Mouse (Mus musculus) lung, embryonic 16.5 days (tissue): Measurements from ENCODE around the gene Cbx6. TPM values are rescaled to one million over a fixed set of nuclear protein-coding genes. Genes with fewer than 3 reads are reported as not detected.

Experiments used
- ATAC-seq: fragments of 200-750 bp; cut with Nextera tagmentation; 2 replicates; pipeline ENCODE4 v1.8.0; 2017; ENCODE audit warnings: low read depth, mild to moderate bottlenecking, moderate library complexity
- H3K27ac ChIP-seq: fragments of 300-500 bp; sonication (generic); 2 replicates; pipeline ENCODE4 v1.5.1; 2014; ENCODE audit warnings: mild to moderate bottlenecking, control low read depth, low read length
- H3K27me3 ChIP-seq: fragments of 300-500 bp; sonication (generic); 2 replicates; pipeline ENCODE4 v1.6.1; 2014; ENCODE audit warnings: low read depth, low read length, mixed read lengths; ENCODE audit not compliant: control insufficient read depth, insufficient read depth
- H3K36me3 ChIP-seq: fragments of 300-500 bp; sonication (generic); 2 replicates; pipeline ENCODE4 v1.6.1; 2014; ENCODE audit warnings: low read length; ENCODE audit not compliant: control insufficient read depth, insufficient read depth
- H3K4me1 ChIP-seq: fragments of 300-500 bp; sonication (generic); replicated peaks from 2 replicates; pipeline ENCODE4 v1.6.1; 2014; ENCODE audit warnings: low read length, mixed read lengths; ENCODE audit not compliant: control insufficient read depth, insufficient read depth
- H3K4me2 ChIP-seq: fragments of 300-500 bp; sonication (generic); 2 replicates; pipeline ENCODE4 v1.6.1; 2014; ENCODE audit warnings: low read depth, low read length, control low read depth
- H3K4me3 ChIP-seq: fragments of 300-500 bp; sonication (generic); 2 replicates; pipeline ENCODE4 v1.5.1; 2014; ENCODE audit warnings: mild to moderate bottlenecking, low read length, control low read depth
- H3K9ac ChIP-seq: fragments of 300-500 bp; sonication (generic); 2 replicates; pipeline ENCODE4 v1.6.1; 2014; ENCODE audit warnings: low read length, control low read depth
- H3K9me3 ChIP-seq: fragments of 300-500 bp; sonication (generic); 2 replicates; pipeline ENCODE4 v1.6.1; 2016; ENCODE audit warnings: low read length; ENCODE audit not compliant: control insufficient read depth
- WGBS: fragments of 180-500 bp; shearing (Covaris S2); extraction: QIAGEN DNeasy Blood & Tissue Kit; methylation state at CpG from one replicate; pipeline ENCODE4 v1.1.7; 2014; 5-methylcytosine and 5-hydroxymethylcytosine counted together
- polyA plus RNA-seq: library from polyadenylated mRNA; unstranded; fragments of >200 nt; fragmentation: Nextera tagmentation; extraction: Ambion mirVana; gene quantifications from 2 replicates; pipeline ENCODE4 v1.2.1, GENCODE M21; 2015

The Cbx6 gene
- polyA plus RNA-seq, 1 experiment from 2014 or later, result 73.5 TPM

- peaks cover 2% of the 10 kb centered on the region; the same call in 1 of the 2 replicates for H3K9me3 ChIP-seq
- H3K4me2 ChIP-seq, result no peak overlapping the region
- ATAC-seq, result no peak
- no peak overlapping the region for H3K9ac ChIP-seq
- H3K27me3 ChIP-seq, result no peaks in the 10 kb centered on the region
- no peaks in the 10 kb centered on the region for H3K4me1 ChIP-seq
- no peak overlapping the region for H3K4me3 ChIP-seq
- H3K36me3 ChIP-seq, result no peaks in the 10 kb centered on the region
- H3K27ac ChIP-seq, result no peak overlapping the region
- 79% methylated on average over 3 of the region's 3 CpGs for WGBS
Measured at GRCm38 (mm10) chr15:79867260-79868002, 32.9 kb upstream of the Cbx6 start.

- WGBS, result 82% methylated on average over 9 of the region's 9 CpGs
- no peak for ATAC-seq
Measured at GRCm38 (mm10) chr15:79859821-79860220, 25.3 kb upstream of the Cbx6 start.

GRCm38 (mm10) chr15:79858979-79859378 is 24.5 kb upstream of the Cbx6 start:
- H3K4me2 ChIP-seq, result no peak overlapping the region
- no peaks in the 10 kb centered on the region for H3K4me1 ChIP-seq
- no peaks in the 10 kb centered on the region for H3K9me3 ChIP-seq
- ATAC-seq, result no peak
- no peak overlapping the region for H3K9ac ChIP-seq
- no peaks in the 10 kb centered on the region for H3K27me3 ChIP-seq
- H3K27ac ChIP-seq, result no peak overlapping the region
- H3K4me3 ChIP-seq, result no peak overlapping the region
- WGBS, result 65% methylated on average over 5 of the region's 5 CpGs
- H3K36me3 ChIP-seq, result no peaks in the 10 kb centered on the region

More at GRCm38 (mm10) chr15:79859821-79860220, 25.3 kb upstream of the Cbx6 start:
- no peaks in the 10 kb centered on the region for H3K27me3 ChIP-seq
- no peak overlapping the region for H3K9ac ChIP-seq
- H3K36me3 ChIP-seq, result no peaks in the 10 kb centered on the region
- H3K4me3 ChIP-seq, result no peak overlapping the region
- no peak overlapping the region for H3K4me2 ChIP-seq
- no peak overlapping the region for H3K27ac ChIP-seq
- H3K4me1 ChIP-seq, result no peaks in the 10 kb centered on the region
- H3K9me3 ChIP-seq, result no peaks in the 10 kb centered on the region

- no peaks in the 10 kb centered on the region for H3K9me3 ChIP-seq
- WGBS, result 90% methylated on average over 2 of the region's 2 CpGs
- H3K27ac ChIP-seq, result no peak overlapping the region
- no peak overlapping the region for H3K4me2 ChIP-seq
- no peak for ATAC-seq
- no peaks in the 10 kb centered on the region for H3K36me3 ChIP-seq
- peaks cover 4% of the 10 kb centered on the region; the same call in 1 of the 2 replicates for H3K4me1 ChIP-seq
- H3K9ac ChIP-seq, result no peak overlapping the region
- H3K27me3 ChIP-seq, result no peaks in the 10 kb centered on the region
- H3K4me3 ChIP-seq, result no peak overlapping the region
Measured at GRCm38 (mm10) chr15:79850143-79850542, 15.7 kb upstream of the Cbx6 start.

- no peaks in the 10 kb centered on the region for H3K36me3 ChIP-seq
- H3K4me3 ChIP-seq, result no peak overlapping the region
- H3K4me1 ChIP-seq, result peaks cover 4% of the 10 kb centered on the region; the same call in 1 of the 2 replicates
- peak; percentile 90 for ATAC-seq
- H3K27me3 ChIP-seq, result no peaks in the 10 kb centered on the region
- peak overlapping the region; percentile 24; the same call in 1 of the 2 replicates for H3K27ac ChIP-seq
- no peak overlapping the region for H3K9ac ChIP-seq
- no peaks in the 10 kb centered on the region for H3K9me3 ChIP-seq
- WGBS, result 18% methylated on average over 5 of the region's 5 CpGs
- H3K4me2 ChIP-seq, result no peak overlapping the region
Measured at GRCm38 (mm10) chr15:79847100-79847499, 12.6 kb upstream of the Cbx6 start.

GRCm38 (mm10) chr15:79845986-79846385 is 11.5 kb upstream of the Cbx6 start:
- Histone ChIP-seq H3K4me3 (no peak overlapping the region), H3K9ac (no peak overlapping the region), H3K27ac (no peak overlapping the region), H3K4me2 (no peak overlapping the region), H3K36me3 (no peaks in the 10 kb centered on the region), H3K9me3 (no peaks in the 10 kb centered on the region), H3K4me1 (peaks cover 4% of the 10 kb centered on the region; the same call in 1 of the 2 replicates), H3K27me3 (no peaks in the 10 kb centered on the region)
- WGBS, result 51% methylated on average over 4 of the region's 4 CpGs
- ATAC-seq, result no peak

GRCm38 (mm10) chr15:79842985-79843384 is 8.5 kb upstream of the Cbx6 start:
- H3K27ac ChIP-seq, result no peak overlapping the region
- no peaks in the 10 kb centered on the region for H3K36me3 ChIP-seq
- no peaks in the 10 kb centered on the region for H3K9me3 ChIP-seq
- H3K27me3 ChIP-seq, result no peaks in the 10 kb centered on the region
- peaks cover 4% of the 10 kb centered on the region; the same call in 1 of the 2 replicates for H3K4me1 ChIP-seq
- no peak overlapping the region for H3K4me2 ChIP-seq
- no peak overlapping the region for H3K9ac ChIP-seq
- no peak overlapping the region for H3K4me3 ChIP-seq
- WGBS, result 82% methylated on average over 3 of the region's 3 CpGs
- no peak for ATAC-seq

GRCm38 (mm10) chr15:79840281-79840680 is 5.8 kb upstream of the Cbx6 start:
- Histone ChIP-seq H3K27me3 (no peaks in the 10 kb centered on the region), H3K4me3 (no peak overlapping the region), H3K4me2 (no peak overlapping the region), H3K4me1 (peaks cover 1% of the 10 kb centered on the region; the same call in 1 of the 2 replicates), H3K9ac (no peak overlapping the region), H3K9me3 (no peaks in the 10 kb centered on the region), H3K36me3 (no peaks in the 10 kb centered on the region), H3K27ac (no peak overlapping the region)
- ATAC-seq, result no peak
- WGBS, result 40% methylated on average over 2 of the region's 2 CpGs

GRCm38 (mm10) chr15:79834881-79835260 is 383 bp upstream of the Cbx6 start:
- Histone ChIP-seq H3K4me2 (peak overlapping the region; percentile 69), H3K9ac (peak overlapping the region; percentile 65), H3K27ac (peak overlapping the region; percentile 87), H3K4me3 (peak overlapping the region; percentile 84; the same call in 1 of the 2 replicates), H3K36me3 (no peaks in the 10 kb centered on the region), H3K4me1 (peaks cover 23% of the 10 kb centered on the region), H3K27me3 (no peaks in the 10 kb centered on the region), H3K9me3 (no peaks in the 10 kb centered on the region)
- no peak for ATAC-seq
- 38% methylated on average over 9 of the region's 9 CpGs for WGBS
